Mouse (Mus musculus) 3T3-L1 (cell line): ENCODE data around the gene Mkln1.
A peak's percentile ranks its signal among the peaks of the same experiment; 100 is the strongest.

ENCODE experiments used
- DNase-seq: peaks from one replicate; pipeline ENCODE4 v3.0.0-alpha.2; 2015; ENCODE audit warnings: low read depth, low spot score

Mkln1 gene

GRCm38 (mm10) chr6:31397775-31398430 is 632 bp upstream of the Mkln1 start:
- DNase-seq, result no peak

GRCm38 (mm10) chr6:31399206-31399549 is 643 bp downstream of the Mkln1 start:
- DNase-seq, result peak; percentile 40

- DNase-seq, result peak; percentile 62
Observed at GRCm38 (mm10) chr6:31399566-31399965, 1.0 kb downstream of the Mkln1 start.

- DNase-seq, result no peak
Observed at GRCm38 (mm10) chr6:31411017-31411416, 12.5 kb downstream of the Mkln1 start.

GRCm38 (mm10) chr6:31412487-31412886 is 14.0 kb downstream of the Mkln1 start:
- peak; percentile 85 for DNase-seq

GRCm38 (mm10) chr6:31413556-31413955 is 15.0 kb downstream of the Mkln1 start:
- DNase-seq, result no peak

- no peak for DNase-seq
Observed at GRCm38 (mm10) chr6:31414303-31414702, 15.8 kb downstream of the Mkln1 start.

- no peak for DNase-seq
Observed at GRCm38 (mm10) chr6:31425428-31425827, 26.9 kb downstream of the Mkln1 start.

- DNase-seq, result no peak
Observed at GRCm38 (mm10) chr6:31437264-31437663, 38.7 kb downstream of the Mkln1 start.

- no peak for DNase-seq
Observed at GRCm38 (mm10) chr6:31445258-31445657, 46.7 kb downstream of the Mkln1 start.

GRCm38 (mm10) chr6:31453735-31454134 is 55.2 kb downstream of the Mkln1 start:
- peak; percentile 82 for DNase-seq

- no peak for DNase-seq
Observed at GRCm38 (mm10) chr6:31455376-31455775, 56.8 kb downstream of the Mkln1 start.

- peak; percentile 66 for DNase-seq
Observed at GRCm38 (mm10) chr6:31456988-31457387, 58.5 kb downstream of the Mkln1 start.

- DNase-seq, result no peak
Observed at GRCm38 (mm10) chr6:31469431-31469830, 70.9 kb downstream of the Mkln1 start.

GRCm38 (mm10) chr6:31478221-31478620 is 79.7 kb downstream of the Mkln1 start:
- DNase-seq, result peak; percentile 55

- DNase-seq, result peak; percentile 31
Observed at GRCm38 (mm10) chr6:31480008-31480407, 81.5 kb downstream of the Mkln1 start.

GRCm38 (mm10) chr6:31486601-31487000 is 88.1 kb downstream of the Mkln1 start:
- DNase-seq, result peak; percentile 75

GRCm38 (mm10) chr6:31489950-31490349 is 91.4 kb downstream of the Mkln1 start:
- DNase-seq, result no peak

GRCm38 (mm10) chr6:31495122-31495731 is 96.7 kb downstream of the Mkln1 start:
- no peak for DNase-seq

GRCm38 (mm10) chr6:31496227-31496626 is 97.7 kb downstream of the Mkln1 start:
- DNase-seq, result no peak

- no peak for DNase-seq
Observed at GRCm38 (mm10) chr6:31499836-31500235, 101.3 kb downstream of the Mkln1 start.

- DNase-seq, result no peak
Observed at GRCm38 (mm10) chr6:31500260-31500659, 101.7 kb downstream of the Mkln1 start.

- DNase-seq, result no peak
Observed at GRCm38 (mm10) chr6:31500691-31501090, 102.2 kb downstream of the Mkln1 start.

GRCm38 (mm10) chr6:31502614-31503013 is 104.1 kb downstream of the Mkln1 start:
- DNase-seq, result no peak
